8 mouse cellular contexts compared by ENCODE assay signal in the genomic region with DNA sequence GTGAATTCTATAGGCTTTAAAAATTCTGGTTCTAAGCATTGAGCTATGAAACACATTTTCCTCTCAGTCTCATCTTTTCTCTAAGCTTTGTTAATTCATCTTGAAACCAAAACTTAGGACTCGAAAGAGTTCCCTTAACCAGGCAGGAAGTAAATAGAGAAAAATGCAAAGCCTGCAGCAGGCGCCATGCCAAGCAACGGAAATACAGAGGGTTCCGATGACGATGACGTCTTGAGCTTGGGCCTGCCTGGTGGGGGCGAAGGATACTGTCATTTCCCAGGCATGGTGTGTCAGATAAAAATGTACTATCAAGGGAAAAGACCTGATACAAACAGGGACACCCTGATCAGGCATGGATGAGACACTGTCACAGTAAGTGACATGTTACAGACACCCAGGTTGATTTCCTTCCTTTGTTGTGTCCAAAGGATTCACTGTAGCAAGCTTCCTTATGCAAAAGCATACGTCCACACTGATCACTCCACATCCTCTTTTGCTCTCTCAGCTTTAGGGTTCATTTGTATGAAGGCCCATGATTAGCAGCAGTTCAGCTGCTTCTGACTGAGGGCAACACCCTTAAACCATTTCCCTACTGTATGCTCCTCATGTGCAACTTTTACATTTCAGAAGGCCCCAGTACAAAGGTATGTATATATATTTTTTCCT.
DNase-seq lines count a peak whose midpoint lies in the region; ATAC-seq and TF ChIP-seq lines count a peak whose summit lies in the region.

No protein-coding gene starts in this region.

- H3K9me3 ChIP-seq in lung, embryonic 14.5 days (ENCODE audit: low read depth, low read length) = no peaks in the 10 kb centered on the region

- 60% methylated on average over 8 of the region's 8 CpGs for WGBS in lung, embryonic 14.5 days

- ATAC-seq in lung, embryonic 14.5 days (ENCODE audit: insufficient read depth) = 0 out of 2 replicates have a peak, but pooled peaks have one; percentile 47

- H3K4me1 ChIP-seq in lung, embryonic 14.5 days (ENCODE audit: insufficient read depth) = no peaks in the 10 kb centered on the region

- no peaks in the 10 kb centered on the region for H3K27me3 ChIP-seq in lung, embryonic 14.5 days (ENCODE audit: insufficient read depth, low read length)

- TF ChIP-seq CTCF in lung, embryonic 14.5 days (IDR thresholded peaks at IDR 0.05; ENCODE audit: low read depth) = no peak

- no peaks in the 10 kb centered on the region for H3K36me3 ChIP-seq in lung, embryonic 14.5 days (ENCODE audit: insufficient read depth)

- no peak overlapping the region for H3K4me3 ChIP-seq in lung, embryonic 14.5 days (ENCODE audit: low read depth, low read length)

- peak overlapping the region; percentile 51; the same call in 1 of the 2 replicates for H3K27ac ChIP-seq in lung, embryonic 14.5 days (ENCODE audit: low read depth)

- H3K9ac ChIP-seq in lung, embryonic 14.5 days = no peak overlapping the region

- peak; percentile 61 to 63 for DNase-seq in B cell, adult 2 months
- peak; percentile 38 to 56 for DNase-seq in adrenal gland, postnatal 36 days
- DNase-seq in heart, postnatal 25 days (ENCODE audit: low spot score) = peak; percentile 37
- DNase-seq in lung, embryonic 14.5 days = peak; percentile 76
- no peak for DNase-seq in cerebellum, adult 11-12 months
- no peak for DNase-seq in embryo, embryonic 11 days
- DNase-seq in embryo, embryonic 10 days (ENCODE audit: low spot score) = no peak
- DNase-seq in right cerebral cortex, adult 2 months (ENCODE audit: low spot score in 2 of 2) = no peak

- no peak overlapping the region for H3K4me2 ChIP-seq in lung, embryonic 14.5 days

- intact Hi-C loops in heart, postnatal 25 days (cut with DNase I) = loop anchor here (1.0 kb wide), 1 partner anchor 109 kb away; no protein-coding TSS in a partner anchor

Comparison
In these comparisons a context has a peak if more than half of its experiments do, and no peak if none do; other contexts are left out.
1. DNase-seq: peak in B cell, adult 2 months (2 of 2), adrenal gland, postnatal 36 days (2 of 2), heart, postnatal 25 days (single experiment) and lung, embryonic 14.5 days (single experiment); none in cerebellum, adult 11-12 months (single experiment), embryo, embryonic 11 days (single experiment), embryo, embryonic 10 days (single experiment) and right cerebral cortex, adult 2 months (0 of 2).